Mouse (Mus musculus) liver, embryonic 18 days (tissue): ENCODE results near the gene Map3k19. TPM values are rescaled to one million over a fixed set of nuclear protein-coding genes. Genes with fewer than 3 reads are reported as not detected.

Experiments
- polyA plus RNA-seq: library from polyadenylated mRNA; depleted of rRNA; stranded (reverse); fragments of >200 nt; gene quantifications from 2 replicates; pipeline ENCODE4 v1.2.3, GENCODE M21; 2012; rRNA removed

The Map3k19 gene
- polyA plus RNA-seq: not detected in 2 replicates

DNA sequence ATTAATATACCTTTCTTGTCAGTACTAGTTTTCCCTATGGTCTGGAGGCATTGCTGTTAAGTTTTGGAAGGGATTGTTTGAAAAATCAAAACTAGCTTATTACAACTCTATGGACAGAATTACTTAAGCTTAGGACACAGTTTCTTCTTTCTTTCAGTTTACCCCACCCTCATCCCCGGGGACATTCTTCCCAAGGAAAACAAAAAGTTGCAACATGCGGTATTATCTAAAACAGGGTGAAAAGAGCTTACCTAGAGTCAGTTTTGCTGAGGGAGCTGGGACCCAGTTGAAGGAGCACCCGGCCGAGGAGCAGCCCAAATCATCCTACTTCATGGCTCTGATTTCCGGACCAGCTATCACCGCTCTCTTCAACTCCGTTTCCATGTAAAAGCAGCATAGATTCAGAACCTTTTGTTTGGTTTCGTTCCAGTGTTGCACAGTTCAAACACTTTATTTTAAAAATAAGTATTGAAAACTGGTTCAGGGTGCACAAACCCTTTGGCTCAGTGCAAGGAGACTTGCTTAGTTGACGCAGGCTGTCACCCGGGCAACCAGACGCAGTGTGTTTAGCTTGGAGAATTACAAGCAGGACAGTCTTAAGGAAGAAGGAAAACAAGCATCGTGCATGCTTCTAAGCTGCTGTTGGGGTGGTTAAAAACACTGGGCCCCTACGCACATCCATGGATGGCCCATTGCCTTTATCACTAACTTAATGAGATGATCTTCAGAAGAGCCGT lies at the start of gene Map3k19:
Gene Map3k19 (minus strand): TSS at position 546 of the 737 bp plus-strand sequence.

DNA sequence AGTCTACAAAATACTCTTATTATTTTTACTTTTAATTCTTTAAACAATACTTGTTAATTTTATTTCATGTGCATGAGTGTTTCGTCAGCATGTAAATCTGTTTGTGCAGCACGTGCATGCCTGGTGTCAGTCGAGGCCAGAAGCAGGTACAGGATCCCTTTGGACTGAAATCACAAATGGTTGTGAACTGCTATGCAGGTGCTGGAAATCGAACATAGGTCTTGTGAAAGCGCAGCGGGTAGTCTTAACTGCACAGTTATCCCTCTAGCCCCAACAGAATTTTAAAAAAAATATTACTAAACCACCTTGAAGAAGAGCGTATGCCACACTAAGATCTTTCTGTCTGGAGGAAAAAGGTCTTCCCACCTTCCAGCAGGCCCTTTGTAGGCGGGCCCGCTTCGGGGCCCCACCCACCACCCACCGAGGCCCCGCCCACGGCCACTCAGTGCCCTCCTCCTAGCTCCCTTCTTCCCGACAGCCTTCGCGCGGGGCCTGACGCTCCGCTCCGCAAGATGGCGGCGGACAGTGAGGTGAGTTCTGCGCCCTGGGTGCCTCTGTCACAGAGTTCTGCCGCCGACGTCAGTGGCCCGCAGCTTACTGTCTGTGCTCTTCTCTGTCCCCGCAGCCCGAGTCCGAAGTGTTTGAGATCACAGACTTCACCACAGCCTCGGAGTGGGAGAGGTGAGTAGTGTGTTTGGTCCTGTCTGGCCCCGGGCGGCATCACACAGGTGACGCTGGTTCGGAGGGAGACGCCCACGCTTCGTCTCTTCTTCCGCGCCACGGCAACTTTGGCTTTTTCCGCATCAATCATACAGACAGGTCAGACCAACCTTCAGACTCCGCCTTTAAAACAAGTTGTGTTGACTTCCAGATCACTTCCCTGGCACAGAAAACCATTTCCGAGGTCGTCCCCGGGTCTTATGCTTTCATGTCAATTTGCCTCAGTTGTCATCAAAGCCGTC lies 13.8 kb upstream of the Map3k19 start, which contains the start of gene Rab3gap1:
Gene Rab3gap1 (plus strand): TSS at position 474 of the 962 bp plus-strand sequence.

GRCm38 (mm10) chr1:127773803-127774500 lies 80.9 kb downstream of the Map3k19 start, which contains the start of gene Ccnt2:
Gene Ccnt2 (plus strand): TSS chr1:127774164.

Other genes with a start within 250 kb of the Map3k19 start
- gene Tmem163, start 175.5 kb downstream of the Map3k19 start, polyA plus RNA-seq: 0.20 and 0.32 TPM in 2 replicates
- 1.9 and 2.5 TPM in 2 replicates for gene Acmsd, start 125.6 kb downstream of the Map3k19 start, polyA plus RNA-seq
- gene Ccnt2, start 80.9 kb downstream of the Map3k19 start, polyA plus RNA-seq: 15.7 and 16.5 TPM in 2 replicates
- 6.8 and 7.9 TPM in 2 replicates for gene Rab3gap1, start 13.7 kb upstream of the Map3k19 start, polyA plus RNA-seq
- gene Zranb3, start 248.0 kb upstream of the Map3k19 start, polyA plus RNA-seq: 2.3 and 2.4 TPM in 2 replicates
- gene R3hdm1, start 248.3 kb upstream of the Map3k19 start, polyA plus RNA-seq: 13.4 and 18.1 TPM in 2 replicates